Mouse (Mus musculus) lung, postnatal 25 days (tissue): ENCODE results near the gene Amtn.
"Not testable (repeated sequence)": the region's sequence is repeated elsewhere in the genome, so short reads cannot be mapped to it uniquely, and the experiment has no call there.

Experiments
- DNase-seq: peaks from one replicate; pipeline ENCODE4 v3.0.0; 2022; ENCODE audit warnings: low spot score

Amtn gene

DNA sequence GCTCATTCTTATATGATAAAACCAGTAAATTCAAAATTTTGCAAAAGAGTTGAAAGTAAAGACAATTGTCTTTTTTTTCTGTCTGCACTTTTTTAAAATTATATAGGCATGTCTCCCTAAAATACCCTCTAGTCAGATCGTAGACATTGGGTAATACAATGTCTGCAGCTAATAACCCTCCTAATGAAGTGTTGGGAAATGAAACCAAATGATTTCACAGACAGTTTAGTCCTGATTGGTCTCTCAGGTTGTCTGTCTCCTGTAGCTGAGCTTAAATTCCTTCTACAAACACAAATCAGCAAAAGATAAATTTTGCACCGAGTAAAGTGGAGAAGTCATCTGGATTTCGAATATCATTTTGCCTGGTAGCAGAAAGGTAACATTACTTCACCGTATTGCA, at the start of gene Amtn:
Gene Amtn, plus strand, starts transcription at position 301 of the 400 bp plus-strand sequence.
- DNase-seq = no peak

DNA sequence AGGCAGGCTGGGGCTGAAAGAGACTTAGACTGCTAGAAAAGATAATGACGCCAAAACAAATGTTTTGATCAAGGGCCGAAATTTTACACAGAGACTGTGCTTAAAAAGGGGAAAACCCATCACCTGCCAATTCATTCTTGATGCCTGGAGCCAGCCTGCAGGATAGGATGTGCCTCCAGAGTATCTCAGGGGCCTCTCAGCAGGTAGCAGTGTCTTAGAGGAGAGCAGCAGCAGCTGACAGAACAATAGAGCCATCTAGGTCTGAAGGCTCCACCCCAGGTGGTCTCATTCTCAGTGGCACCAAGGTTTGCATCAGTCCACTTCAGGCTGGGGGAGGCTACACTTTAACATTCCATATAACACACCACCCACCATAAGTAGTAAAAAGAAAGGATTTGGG, 27.4 kb upstream of the Amtn start:
- not testable (repeated sequence) for DNase-seq

DNA sequence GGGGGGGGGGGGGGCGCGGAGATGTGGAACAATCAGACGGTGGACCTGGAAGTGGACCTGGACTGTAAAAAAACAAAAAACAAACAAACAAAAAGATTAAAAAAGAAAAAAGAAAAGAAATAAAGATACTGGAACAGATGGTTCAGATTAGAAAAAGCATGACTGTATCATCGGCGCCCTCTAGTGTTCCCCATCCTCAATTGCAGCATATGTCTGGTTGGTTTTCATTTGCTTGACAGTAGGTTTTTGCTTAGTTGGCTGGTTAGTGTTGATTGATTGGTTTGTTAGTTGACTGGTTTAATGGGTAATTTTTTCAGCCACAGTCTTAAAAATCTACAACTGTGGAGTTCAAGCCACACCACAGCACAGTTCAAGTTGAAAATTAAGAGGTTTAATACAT, 11.1 kb upstream of the Amtn start:
- DNase-seq = no peak

DNA sequence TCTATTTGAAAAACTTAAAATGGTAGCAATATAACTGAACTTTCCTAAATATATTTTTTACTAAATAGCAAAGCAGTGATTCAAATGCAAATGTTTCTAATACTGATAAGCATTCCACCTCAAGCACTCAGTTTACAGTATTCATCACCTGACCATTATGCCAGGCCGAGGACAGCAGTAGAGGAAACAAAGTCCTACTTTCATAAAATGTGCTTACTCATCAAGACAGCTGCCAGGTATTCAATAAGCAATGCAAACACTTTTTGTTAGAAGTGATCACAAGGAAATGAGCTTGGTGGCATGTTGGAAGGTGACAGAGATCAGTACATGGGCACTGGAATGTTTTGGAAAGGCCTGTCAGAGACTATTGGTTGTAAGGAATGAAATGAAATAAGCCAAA, 9.0 kb upstream of the Amtn start:
- DNase-seq = no peak

DNA sequence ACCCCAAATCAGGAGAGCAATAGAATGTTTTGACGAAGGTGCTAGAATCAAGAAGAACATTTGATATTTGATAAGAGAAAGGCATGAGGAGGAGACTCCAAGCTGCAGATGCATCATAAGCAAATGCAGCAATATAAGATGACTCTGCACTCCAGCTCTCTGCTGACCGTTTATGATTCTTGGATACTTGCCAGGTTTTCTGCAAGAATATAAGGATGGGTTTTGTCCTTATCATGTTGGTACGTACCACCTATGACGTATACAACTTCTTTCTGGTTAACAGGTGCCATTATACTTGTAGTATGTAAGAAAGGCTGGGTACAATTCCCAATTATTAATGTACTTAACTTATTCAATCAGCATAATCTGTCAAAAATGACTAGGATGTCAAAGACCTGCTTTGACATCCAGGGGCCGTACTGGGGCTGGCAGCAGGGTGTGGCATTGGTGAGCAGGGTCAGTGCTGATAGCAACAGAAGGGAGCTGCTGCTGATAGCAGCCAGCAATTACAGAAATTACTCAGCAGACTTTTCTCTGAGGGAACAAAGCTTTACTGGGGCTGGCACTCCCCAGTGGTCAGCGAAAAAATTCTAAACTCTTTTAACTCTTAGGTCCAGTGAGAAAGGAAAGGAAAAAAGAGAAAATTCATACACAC, 5.2 kb upstream of the Amtn start:
- no peak for DNase-seq

DNA sequence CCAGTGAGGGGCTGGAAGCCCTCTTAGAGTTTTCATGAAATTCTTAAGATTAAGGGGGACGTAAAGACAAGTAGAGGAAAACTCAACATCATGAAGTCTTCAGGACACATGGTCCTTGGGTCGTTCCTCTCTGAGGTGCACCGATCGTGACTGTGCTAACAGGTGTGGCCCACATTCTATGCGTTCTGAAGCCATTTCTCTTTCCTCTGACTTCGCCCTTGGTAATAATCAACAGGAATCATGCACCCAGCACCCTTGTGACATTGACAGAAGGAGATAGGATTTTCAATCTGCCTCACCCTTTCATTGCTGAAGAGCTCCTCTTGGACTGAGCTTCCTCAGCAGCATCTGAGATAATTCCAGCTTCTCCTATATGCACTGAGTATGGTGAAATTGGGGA, 3.3 kb upstream of the Amtn start:
- DNase-seq = no peak

DNA sequence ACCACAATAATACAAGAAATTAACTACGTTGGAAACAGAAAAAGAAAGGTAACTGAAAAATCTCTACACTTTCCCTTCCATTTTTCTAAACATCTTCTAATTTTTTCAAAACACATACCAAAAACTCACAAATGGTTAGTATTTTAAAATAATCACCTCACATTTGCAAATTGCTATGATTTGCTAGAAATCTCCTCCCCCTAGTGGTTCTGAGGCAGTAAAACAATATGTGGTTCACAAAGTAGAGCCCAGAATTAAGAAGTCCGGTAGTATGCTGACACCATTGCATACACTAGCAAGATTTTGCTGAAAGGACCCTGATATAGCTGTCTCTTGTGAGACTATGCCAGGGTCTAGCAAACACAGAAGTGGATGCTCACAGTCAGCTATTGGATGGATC, 16.1 kb downstream of the Amtn start:
- DNase-seq = not testable (repeated sequence)

DNA sequence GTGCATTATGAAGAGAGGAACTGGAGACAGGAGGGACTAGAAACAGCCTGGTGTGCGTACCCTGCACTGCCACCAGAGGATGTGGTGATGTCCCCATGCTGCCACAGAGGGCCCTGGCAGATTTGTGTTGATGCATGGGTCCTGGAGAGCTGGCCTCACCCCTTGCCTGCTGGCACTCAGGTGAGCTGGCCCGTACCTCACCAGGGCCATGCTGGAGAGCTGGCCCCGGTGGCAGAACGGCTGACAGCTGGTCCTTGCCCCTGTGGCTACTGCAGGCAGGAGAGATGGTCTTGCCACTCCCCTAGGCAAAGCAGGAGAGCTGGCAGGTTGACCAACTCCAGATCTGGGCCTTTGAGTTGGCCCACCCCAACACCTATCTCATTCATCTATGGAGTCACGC, 22.7 kb downstream of the Amtn start:
- DNase-seq = no peak

DNA sequence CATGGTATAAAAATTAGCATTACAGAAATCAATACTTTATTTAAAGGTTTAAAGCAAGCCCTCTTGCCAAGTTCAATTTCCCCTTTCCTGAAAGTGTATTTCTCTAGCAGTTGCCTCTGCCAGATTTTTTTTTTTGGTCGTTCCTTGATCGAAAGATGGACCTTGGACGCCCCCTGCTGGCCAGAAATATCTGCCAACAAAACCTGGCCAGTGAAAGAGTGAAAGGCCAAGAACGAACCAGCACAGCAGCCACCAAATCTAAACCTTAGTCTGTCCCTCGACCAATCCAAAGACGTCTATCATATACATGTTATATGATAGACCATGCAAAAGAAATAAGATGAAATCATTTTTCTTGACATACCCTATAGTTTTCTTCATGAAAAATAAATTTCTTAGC, 23.9 kb downstream of the Amtn start:
- DNase-seq = peak; percentile 49

DNA sequence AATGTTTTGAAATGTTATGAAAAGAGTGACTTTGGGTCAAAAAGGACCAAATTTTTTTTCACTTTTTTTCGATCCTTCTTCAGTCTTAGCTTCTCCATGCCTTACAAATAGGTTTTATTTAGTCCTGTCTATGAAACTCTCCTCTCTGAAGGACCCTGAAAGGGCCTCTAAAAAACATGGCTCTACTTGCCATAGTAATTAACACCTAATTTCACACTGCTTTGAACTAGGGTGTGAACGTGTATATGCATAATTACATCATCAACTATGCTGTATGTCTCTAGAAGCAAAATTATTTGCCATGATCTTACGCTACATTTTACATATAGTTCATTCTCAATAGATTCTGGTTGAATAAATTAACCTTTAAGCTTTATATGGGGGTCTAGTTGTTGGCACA, 25.6 kb downstream of the Amtn start:
- no peak for DNase-seq

DNA sequence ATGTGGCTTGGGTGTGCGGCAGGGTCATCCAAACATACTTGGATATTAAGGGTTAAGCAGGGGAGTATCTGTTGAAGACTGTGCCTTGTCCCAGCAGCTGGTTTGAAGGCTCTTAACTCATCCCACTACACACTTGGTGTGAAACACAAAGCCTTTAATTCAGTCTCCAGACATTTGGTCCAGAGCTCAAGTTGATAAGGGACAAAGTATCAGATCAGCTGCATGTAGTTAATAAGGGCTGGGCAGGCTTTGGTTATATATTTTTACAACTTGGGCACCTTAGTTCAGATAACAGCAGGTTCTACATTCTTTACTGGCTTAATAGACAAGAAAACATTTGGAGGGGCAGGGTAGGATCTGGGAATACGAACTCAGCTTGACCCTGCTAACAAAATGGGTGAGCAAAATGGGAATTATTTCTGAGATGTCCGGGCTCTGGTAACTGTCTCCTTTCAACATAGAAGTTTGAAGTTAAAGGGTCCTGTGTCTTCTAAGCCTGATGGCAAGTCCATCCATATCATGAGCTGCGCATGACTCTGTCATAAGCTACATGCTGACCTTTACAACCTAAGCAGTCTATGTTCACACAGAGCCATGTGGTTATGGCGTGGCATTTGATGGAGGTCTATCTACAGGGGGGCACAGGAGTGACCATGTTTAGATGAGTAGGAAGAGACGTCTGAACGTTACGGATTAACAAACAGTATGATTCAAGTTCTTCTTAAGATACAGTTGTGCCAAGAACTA, 44.6 kb downstream of the Amtn start:
- DNase-seq = no peak

DNA sequence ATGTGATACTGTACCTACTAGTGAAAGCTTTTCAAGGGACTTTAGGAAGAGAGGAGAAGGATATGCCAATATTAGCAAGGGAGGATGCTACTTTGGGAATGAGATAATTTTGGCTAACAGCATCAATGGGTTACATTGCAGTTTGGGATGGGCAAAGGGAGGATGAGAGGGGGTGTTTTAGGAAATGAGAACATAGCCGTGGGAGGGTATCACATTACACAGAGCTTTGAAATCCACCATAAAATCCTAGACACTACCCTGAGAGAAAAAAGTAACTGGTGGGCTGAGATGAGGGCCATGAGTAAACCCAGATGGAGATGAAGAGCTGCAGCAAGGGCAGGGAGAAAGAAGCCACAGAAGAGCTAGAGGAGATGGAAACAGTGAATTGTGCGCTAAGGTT, 49.0 kb downstream of the Amtn start:
- not testable (repeated sequence) for DNase-seq

DNA sequence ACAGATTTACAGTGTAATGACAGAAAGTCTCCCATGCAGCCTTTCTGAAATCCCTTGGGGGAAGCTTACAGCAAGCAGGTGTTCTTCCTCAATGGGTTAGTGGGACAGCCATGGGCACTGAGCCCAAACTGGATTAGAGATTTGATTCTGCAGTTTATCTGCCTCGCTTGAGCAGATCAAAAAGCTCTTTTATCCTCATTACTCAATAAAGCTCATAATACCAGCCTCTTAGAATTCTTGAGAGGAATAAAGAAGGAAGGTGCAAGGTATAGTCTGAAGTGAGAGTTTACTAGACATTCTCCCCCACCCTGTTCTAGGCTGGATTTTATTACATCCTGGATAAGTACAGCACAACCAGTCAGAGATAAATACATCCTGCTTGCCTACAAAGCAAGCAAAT, 50.8 kb downstream of the Amtn start:
- DNase-seq = no peak
